Mouse (Mus musculus): ENCODE measurements around the gene Dgkb.

Gene Dgkb

DNA sequence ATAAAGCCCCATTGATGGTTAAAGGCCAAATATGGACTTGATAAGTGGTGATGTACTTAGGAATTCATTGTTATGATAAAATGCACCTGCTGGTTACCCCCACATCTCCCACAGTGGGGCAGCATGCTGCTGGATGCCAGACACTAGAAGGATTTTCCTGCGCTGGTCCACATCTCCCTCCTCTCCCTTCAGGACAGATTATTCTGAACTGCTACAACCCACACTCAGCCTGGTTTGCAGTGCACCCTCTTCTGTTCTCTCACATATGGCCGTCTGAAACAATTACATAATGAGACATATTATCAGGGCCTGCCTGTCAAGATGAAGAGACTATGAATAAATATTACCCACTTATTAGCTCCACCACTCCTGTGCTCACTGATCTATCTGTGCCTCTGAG, 780.6 kb downstream of the Dgkb start:
- no peak for DNase-seq

DNA sequence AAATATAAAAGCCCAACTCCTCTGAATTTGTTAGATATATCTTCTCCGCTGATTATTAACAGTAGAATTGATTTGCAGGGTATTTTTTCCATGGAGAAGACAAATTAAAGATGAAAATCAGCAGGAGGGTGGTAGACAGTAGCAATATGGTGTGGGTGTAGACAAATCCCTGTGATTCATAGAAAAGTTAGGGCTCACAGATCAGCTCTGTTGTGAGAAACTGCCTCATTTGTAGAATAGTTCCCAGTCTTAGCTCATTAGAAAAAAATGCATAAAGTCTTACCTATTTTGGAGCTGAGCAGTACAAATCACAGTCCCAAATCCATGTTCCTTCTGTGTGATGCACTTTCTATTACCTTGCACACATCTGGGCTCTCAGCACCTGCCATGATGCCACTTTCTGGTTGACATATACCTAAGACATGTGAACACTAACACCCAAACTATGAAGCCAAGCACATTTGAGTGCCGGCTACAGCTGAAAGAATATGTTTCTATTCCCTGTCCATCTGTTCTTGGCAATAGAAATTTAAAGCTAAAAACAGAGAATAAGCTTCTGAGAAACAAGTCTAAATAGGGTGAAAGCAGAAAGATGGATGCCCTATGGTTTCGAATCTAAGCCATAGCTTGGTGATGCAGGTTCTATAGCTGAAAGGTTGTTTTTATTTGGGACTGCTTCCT, 782.8 kb downstream of the Dgkb start:
- no peak for DNase-seq

DNA sequence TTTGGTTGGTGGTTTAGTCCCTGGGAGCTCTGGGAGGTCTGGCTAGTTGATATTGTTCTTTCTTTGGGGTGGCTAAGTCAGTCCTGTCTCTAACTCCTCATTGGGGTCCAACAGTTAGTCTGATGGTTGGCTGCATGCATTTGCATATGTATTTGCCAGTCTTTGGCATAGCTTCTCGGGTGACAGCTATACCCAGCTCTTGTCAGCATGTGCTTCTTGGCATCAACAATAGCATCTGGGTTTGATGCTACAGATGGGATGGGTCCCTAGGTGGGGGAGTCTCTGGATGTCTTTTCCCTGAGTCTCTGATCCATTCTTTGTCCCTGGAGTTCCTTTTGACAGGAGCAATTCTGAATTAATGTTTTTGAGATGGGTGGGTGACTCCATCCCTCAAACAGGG, 790.6 kb downstream of the Dgkb start:
- no peak for DNase-seq

DNA sequence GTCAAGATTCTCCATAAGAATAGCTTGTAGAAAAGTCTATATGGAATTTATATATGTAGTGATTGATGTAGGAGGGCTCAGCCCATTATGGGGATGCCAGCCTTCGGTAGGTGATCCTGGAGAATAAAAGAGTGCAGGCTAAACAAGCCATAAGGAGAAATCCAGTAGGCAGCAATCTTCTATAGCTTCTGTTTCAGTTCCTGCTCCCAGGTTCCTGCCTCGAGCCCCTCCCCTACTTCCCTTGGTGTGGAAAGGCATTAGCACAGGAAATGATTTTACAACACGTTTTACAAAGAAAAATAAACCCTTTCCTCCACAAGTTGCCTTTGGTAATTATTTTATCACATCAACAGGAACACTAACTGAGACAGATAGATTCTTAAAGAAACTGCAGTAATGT, 850.7 kb downstream of the Dgkb start:
- no peak for DNase-seq

Measured in thymus, adult 18-20 months (tissue).